Mouse (Mus musculus): ENCODE results near the gene Rhobtb1.
A peak's percentile ranks its signal among the peaks of the same experiment; 100 is the strongest.

Gene Rhobtb1

GRCm38 (mm10) chr10:69245906-69246668, 94.9 kb downstream of the Rhobtb1 start:
- no peak for DNase-seq (ENCODE audit: low spot score in 2 of 2)

- DNase-seq (ENCODE audit: low spot score in 2 of 2): no peak
Measured at GRCm38 (mm10) chr10:69246762-69247161, 95.5 kb downstream of the Rhobtb1 start.

GRCm38 (mm10) chr10:69247311-69248033, 96.2 kb downstream of the Rhobtb1 start:
- DNase-seq (ENCODE audit: low spot score in 2 of 2): no peak

GRCm38 (mm10) chr10:69248261-69249160, 97.3 kb downstream of the Rhobtb1 start:
- DNase-seq (ENCODE audit: low spot score in 2 of 2): no peak

GRCm38 (mm10) chr10:69251254-69251653, 100.0 kb downstream of the Rhobtb1 start:
- no peak for DNase-seq (ENCODE audit: low spot score in 2 of 2)

GRCm38 (mm10) chr10:69252112-69253074, 101.2 kb downstream of the Rhobtb1 start:
- no peak for DNase-seq (ENCODE audit: low spot score in 2 of 2)

GRCm38 (mm10) chr10:69253075-69253685, 101.9 kb downstream of the Rhobtb1 start:
- no peak for DNase-seq (ENCODE audit: low spot score in 2 of 2)

GRCm38 (mm10) chr10:69253686-69254080, 102.4 kb downstream of the Rhobtb1 start:
- DNase-seq (ENCODE audit: low spot score in 2 of 2): no peak

GRCm38 (mm10) chr10:69254390-69254847, 103.2 kb downstream of the Rhobtb1 start:
- DNase-seq (ENCODE audit: low spot score in 2 of 2): peak; percentile 15 to 30

GRCm38 (mm10) chr10:69255594-69255993, 104.4 kb downstream of the Rhobtb1 start:
- no peak for DNase-seq (ENCODE audit: low spot score in 2 of 2)

- DNase-seq (ENCODE audit: low spot score in 2 of 2): no peak
Measured at GRCm38 (mm10) chr10:69257592-69258133, 106.4 kb downstream of the Rhobtb1 start.

GRCm38 (mm10) chr10:69258588-69258987, 107.4 kb downstream of the Rhobtb1 start:
- DNase-seq (ENCODE audit: low spot score in 2 of 2): no peak

GRCm38 (mm10) chr10:69259161-69259560, 107.9 kb downstream of the Rhobtb1 start:
- no peak for DNase-seq (ENCODE audit: low spot score in 2 of 2)

GRCm38 (mm10) chr10:69259929-69260328, 108.7 kb downstream of the Rhobtb1 start:
- no peak for DNase-seq (ENCODE audit: low spot score in 2 of 2)

- no peak for DNase-seq (ENCODE audit: low spot score in 2 of 2)
Measured at GRCm38 (mm10) chr10:69262918-69263822, 111.9 kb downstream of the Rhobtb1 start.

GRCm38 (mm10) chr10:69263906-69264305, 112.7 kb downstream of the Rhobtb1 start:
- no peak for DNase-seq (ENCODE audit: low spot score in 2 of 2)

GRCm38 (mm10) chr10:69265421-69265820, 114.2 kb downstream of the Rhobtb1 start:
- DNase-seq (ENCODE audit: low spot score in 2 of 2): no peak

GRCm38 (mm10) chr10:69268061-69268643, 116.9 kb downstream of the Rhobtb1 start:
- DNase-seq (ENCODE audit: low spot score in 2 of 2): no peak

- DNase-seq (ENCODE audit: low spot score in 2 of 2): no peak
Measured at GRCm38 (mm10) chr10:69271436-69271835, 120.2 kb downstream of the Rhobtb1 start.

Measured in frontal cortex, postnatal 14 days (tissue).